Mouse (Mus musculus) stomach, postnatal 0 days (tissue): ENCODE results near the gene Aatf.

ENCODE experiments used
- CTCF ChIP-seq: IDR thresholded peaks from 2 replicates; pipeline ENCODE4 v1.5.1; 2016; ENCODE audit warnings: antibody characterized with exemption, low read depth, mild to moderate bottlenecking, moderate library complexity
- EP300 ChIP-seq: optimal IDR thresholded peaks from 2 replicates; pipeline ENCODE3; 2016; ENCODE audit warnings: antibody characterized with exemption

DNA sequence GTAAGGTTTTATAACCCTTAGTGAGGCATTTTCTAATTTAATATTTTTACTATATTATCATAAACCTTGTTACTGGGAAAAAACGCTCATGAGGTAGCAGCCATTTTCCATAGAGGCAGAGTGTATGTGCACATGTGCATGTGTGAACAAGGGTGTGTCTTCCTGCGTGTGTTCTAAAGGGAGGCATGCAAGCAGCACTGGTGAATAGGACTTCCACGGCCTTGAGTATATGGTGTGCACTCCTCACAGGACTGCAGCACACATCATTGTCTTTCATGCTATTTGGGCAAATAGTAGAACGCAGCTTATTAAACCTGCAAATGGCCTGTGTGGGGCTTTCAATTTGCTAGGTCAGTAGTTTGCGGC, 86.7 kb downstream of the Aatf start:
- TF ChIP-seq CTCF (no peak), EP300 (no peak)
